Mouse (Mus musculus): ENCODE measurements around the gene Prkci. TPM values are rescaled to one million over a fixed set of nuclear protein-coding genes. Genes with fewer than 3 reads are reported as not detected.

Prkci gene
- polyA plus RNA-seq, 1 experiment from 2014 or later: 43.5 TPM

DNA sequence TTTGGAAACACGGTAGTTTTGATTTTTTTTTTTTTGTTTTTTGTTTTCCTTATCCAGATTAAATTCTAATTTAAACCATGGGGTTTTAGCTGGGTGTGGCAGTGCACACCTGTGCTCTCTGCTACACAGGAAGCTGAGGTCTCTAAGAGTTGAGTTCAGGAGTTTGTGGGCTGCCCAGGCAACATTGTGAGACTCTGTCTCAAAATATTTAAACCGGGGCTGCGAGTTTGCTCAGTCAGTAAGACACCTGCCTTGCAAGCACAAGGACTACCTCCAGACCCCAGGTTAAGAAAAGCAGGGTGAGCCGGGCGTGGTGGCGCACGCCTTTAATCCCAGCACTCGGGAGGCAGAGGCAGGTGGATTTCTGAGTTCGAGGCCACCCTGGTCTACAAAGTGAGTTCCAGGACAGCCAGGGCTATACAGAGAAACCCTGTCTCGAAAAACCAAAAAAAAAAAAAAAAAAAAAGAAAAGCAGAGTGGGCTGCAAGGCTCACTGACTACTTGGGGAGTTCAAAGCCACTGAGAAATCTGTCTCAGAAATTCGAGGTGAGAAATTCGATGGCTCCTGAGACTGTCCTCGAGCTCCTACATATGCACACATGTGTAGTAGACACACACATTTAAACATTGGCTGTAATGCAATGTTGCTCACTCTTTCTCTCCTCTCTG, 87.4 kb downstream of the Prkci start:
- H3K4me1 ChIP-seq: peaks cover 9% of the 10 kb centered on the region
- DNase-seq (ENCODE audit: low spot score): no peak
- WGBS: 91% methylated on average over 12 of the region's 13 CpGs

DNA sequence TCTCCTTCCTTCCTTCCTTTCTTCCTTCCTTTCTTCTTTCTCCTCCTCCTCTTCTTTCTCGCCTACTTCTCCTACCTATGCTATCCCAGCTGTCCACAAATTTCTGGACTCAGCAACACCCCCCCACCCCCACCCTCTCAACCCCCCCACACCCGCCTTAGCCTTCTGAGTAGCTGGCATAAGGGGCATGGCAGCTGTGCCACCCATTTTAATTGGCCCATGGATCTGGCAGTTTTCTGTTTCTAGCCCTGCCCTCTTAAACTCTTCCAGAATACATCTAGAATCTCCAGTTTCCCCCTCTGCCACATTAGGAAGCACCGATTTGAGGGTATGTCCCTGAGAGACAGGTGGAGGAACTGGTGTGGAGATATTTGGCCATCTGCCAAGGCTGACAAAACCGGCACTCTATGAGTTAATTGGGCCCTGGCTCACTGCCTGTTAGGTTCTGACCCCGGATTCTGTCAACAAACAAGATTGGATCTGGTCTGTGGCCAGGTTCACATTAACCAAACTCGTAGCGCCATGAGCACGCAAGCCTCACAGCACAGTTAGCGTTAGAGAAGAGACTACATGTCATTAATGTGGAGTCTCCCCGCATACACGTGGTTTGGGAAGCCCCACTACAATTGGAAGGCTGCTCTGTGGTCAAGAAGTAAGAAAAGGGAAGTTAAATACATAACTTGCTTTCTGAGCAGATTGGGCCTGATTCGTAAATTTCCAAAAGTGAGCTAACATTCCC, 88.1 kb downstream of the Prkci start:
- no peaks in the 10 kb centered on the region for H3K36me3 ChIP-seq (replicated peaks)
- H3K4me1 ChIP-seq: peaks cover 9% of the 10 kb centered on the region
- H3K4me3 ChIP-seq: no peak overlapping the region
- DNase-seq (ENCODE audit: low spot score): no peak
- 0 out of 2 replicates have a peak overlapping the region, but pooled peaks have one; percentile 6 for H3K27ac ChIP-seq (replicated peaks)
- no peaks in the 10 kb centered on the region for H3K27me3 ChIP-seq (replicated peaks; ENCODE audit: low read depth, poor library complexity, severe bottlenecking)
- H3K9me3 ChIP-seq: no peaks in the 10 kb centered on the region
- WGBS: 65% methylated on average over 12 of the region's 12 CpGs

More for the DNA sequence above, 87.4 kb downstream of the Prkci start:
- Histone ChIP-seq H3K9me3 (no peaks in the 10 kb centered on the region), H3K27me3 (replicated peaks; ENCODE audit: low read depth, poor library complexity, severe bottlenecking) (no peaks in the 10 kb centered on the region), H3K36me3 (replicated peaks) (no peaks in the 10 kb centered on the region), H3K4me3 (no peak overlapping the region), H3K27ac (replicated peaks) (no peak overlapping the region)

DNA sequence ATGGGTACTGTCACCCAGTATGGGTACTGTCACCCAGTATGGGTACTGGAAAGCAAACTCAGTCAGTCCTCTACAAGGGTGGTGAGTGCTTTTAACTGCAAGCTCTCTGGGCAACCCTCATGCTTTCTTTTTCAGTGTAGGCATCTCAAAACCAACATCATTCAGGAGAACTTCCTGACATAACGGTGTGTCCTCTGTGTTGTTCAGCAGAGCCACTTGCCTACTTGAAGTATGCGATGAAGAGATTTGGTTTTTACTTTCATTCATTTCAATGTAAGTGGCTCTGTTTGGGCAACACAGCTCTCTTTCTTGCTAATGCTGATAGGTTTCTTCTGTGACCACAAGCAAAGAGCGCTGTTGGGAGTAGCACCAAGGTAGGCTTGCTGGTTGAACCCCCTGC, 89.5 kb downstream of the Prkci start:
- Histone ChIP-seq H3K27ac (replicated peaks) (no peak overlapping the region), H3K4me1 (peaks cover 17% of the 10 kb centered on the region)
- DNase-seq (ENCODE audit: low spot score): no peak

GRCm38 (mm10) chr3:31088789-31089775, 93.5 kb downstream of the Prkci start:
- Histone ChIP-seq H3K4me3 (no peak overlapping the region), H3K27me3 (replicated peaks; ENCODE audit: low read depth, poor library complexity, severe bottlenecking) (no peaks in the 10 kb centered on the region), H3K27ac (replicated peaks) (no peak overlapping the region), H3K4me1 (peaks cover 17% of the 10 kb centered on the region), H3K36me3 (replicated peaks) (no peaks in the 10 kb centered on the region), H3K9me3 (no peaks in the 10 kb centered on the region)
- WGBS: 37% methylated on average over 10 of the region's 10 CpGs
- DNase-seq (ENCODE audit: low spot score): no peak

More for the DNA sequence above, 89.5 kb downstream of the Prkci start:
- 91% methylated on average over 3 of the region's 3 CpGs for WGBS
- H3K4me3 ChIP-seq: no peak overlapping the region
- no peaks in the 10 kb centered on the region for H3K9me3 ChIP-seq
- H3K36me3 ChIP-seq (replicated peaks): no peaks in the 10 kb centered on the region
- no peaks in the 10 kb centered on the region for H3K27me3 ChIP-seq (replicated peaks; ENCODE audit: low read depth, poor library complexity, severe bottlenecking)

DNA sequence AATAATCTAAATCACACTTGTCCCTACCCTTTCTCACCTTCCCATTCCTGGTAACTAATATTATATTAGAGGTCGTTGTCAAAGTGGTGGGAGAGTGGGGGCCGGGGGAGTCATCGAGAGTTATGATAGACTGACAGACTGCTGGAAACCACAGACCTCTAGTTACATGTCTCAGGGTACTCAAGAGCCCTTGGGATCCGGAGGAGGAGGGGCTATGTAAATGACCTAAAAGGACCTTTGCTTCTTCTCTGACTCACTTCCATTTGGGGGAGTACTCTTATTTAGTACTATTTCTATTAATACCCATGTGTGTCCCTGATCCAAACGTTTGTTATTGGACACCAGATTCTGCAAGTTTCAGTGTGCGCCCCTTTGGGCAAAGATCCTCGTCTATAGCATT, 94.4 kb downstream of the Prkci start:
- Histone ChIP-seq H3K4me3 (no peak overlapping the region), H3K27ac (replicated peaks) (no peak overlapping the region), H3K9me3 (no peaks in the 10 kb centered on the region), H3K4me1 (peaks cover 17% of the 10 kb centered on the region), H3K36me3 (replicated peaks) (no peaks in the 10 kb centered on the region), H3K27me3 (replicated peaks; ENCODE audit: low read depth, poor library complexity, severe bottlenecking) (no peaks in the 10 kb centered on the region)
- WGBS: 62% methylated on average over 7 of the region's 7 CpGs
- no peak for DNase-seq (ENCODE audit: low spot score)

- WGBS: 4% methylated on average over 13 of the region's 13 CpGs
- Histone ChIP-seq H3K27ac (replicated peaks) (peak overlapping the region; percentile 99), H3K4me3 (peak overlapping the region; percentile 98), H3K9me3 (no peaks in the 10 kb centered on the region), H3K36me3 (replicated peaks) (peaks cover 11% of the 10 kb centered on the region), H3K4me1 (peaks cover 35% of the 10 kb centered on the region), H3K27me3 (replicated peaks; ENCODE audit: low read depth, poor library complexity, severe bottlenecking) (no peaks in the 10 kb centered on the region)
- peak; percentile 68 for DNase-seq (ENCODE audit: low spot score)
These were observed 97.6 kb downstream of the Prkci start for GRCm38 (mm10) chr3:31093196-31093595.

GRCm38 (mm10) chr3:31093627-31094351, 98.2 kb downstream of the Prkci start:
- Histone ChIP-seq H3K27ac (replicated peaks) (peak overlapping the region; percentile 99), H3K27me3 (replicated peaks; ENCODE audit: low read depth, poor library complexity, severe bottlenecking) (no peaks in the 10 kb centered on the region), H3K36me3 (replicated peaks) (peaks cover 17% of the 10 kb centered on the region), H3K9me3 (no peaks in the 10 kb centered on the region), H3K4me1 (peaks cover 39% of the 10 kb centered on the region), H3K4me3 (peak overlapping the region; percentile 98)
- under 1% methylated on average over 49 of the region's 58 CpGs for WGBS
- DNase-seq (ENCODE audit: low spot score): peak; percentile 85

DNA sequence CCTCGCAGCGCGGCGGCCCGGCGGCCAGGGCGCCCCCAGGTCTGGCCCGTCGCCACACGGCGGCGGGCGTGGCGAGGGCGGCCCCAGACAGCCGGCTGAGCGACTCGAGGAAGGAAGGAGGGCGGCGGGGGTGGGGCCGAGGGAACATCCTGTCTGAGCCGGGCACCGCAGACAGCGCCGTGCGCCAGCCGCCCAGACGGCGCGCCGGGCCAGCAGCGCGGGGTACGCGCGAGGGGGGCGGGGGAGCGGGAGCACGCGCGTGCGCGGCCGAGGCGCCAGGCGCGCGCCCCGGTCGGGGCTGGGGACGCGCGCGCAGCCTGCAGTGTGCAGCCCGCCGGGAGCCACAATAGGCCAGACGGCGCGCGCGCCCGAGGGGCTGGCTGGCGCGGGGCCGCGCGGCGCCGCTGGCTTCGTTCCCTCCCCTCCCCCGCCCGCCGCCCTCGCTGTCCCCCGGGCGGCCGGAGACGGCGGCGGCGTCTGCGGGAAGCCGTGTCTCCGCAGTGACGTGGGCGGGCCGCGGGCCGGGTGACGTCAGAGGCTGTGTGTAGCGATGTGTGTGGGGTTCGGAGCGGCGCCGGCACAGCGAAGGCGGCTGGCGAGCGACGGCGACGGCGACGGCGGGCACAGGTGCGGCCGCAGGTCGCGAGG, 99.1 kb downstream of the Prkci start, which contains the start of gene Skil:
Gene Skil, plus strand, starts transcription at position 528 of the 648 bp plus-strand sequence.
- H3K9me3 ChIP-seq: no peaks in the 10 kb centered on the region
- peaks cover 17% of the 10 kb centered on the region for H3K36me3 ChIP-seq (replicated peaks)
- H3K27me3 ChIP-seq (replicated peaks; ENCODE audit: low read depth, poor library complexity, severe bottlenecking): no peaks in the 10 kb centered on the region
- peak within 1 kb of the TSS; percentile 98 for H3K4me3 ChIP-seq
- H3K27ac ChIP-seq (replicated peaks): peak within 1 kb of the TSS; percentile 99
- DNase-seq (ENCODE audit: low spot score): peak; percentile 97
- under 1% methylated on average over 97 of the region's 109 CpGs for WGBS
- H3K4me1 ChIP-seq: peaks cover 41% of the 10 kb centered on the region

GRCm38 (mm10) chr3:31095179-31095490, 99.6 kb downstream of the Prkci start:
- no peaks in the 10 kb centered on the region for H3K9me3 ChIP-seq
- no peak for DNase-seq (ENCODE audit: low spot score)
- under 1% methylated on average over 39 of the region's 39 CpGs for WGBS
- no peaks in the 10 kb centered on the region for H3K27me3 ChIP-seq (replicated peaks; ENCODE audit: low read depth, poor library complexity, severe bottlenecking)
- H3K27ac ChIP-seq (replicated peaks): peak overlapping the region; percentile 99
- H3K4me3 ChIP-seq: peak overlapping the region; percentile 98
- peaks cover 17% of the 10 kb centered on the region for H3K36me3 ChIP-seq (replicated peaks)
- peaks cover 46% of the 10 kb centered on the region for H3K4me1 ChIP-seq

GRCm38 (mm10) chr3:31095491-31096154, 100.1 kb downstream of the Prkci start:
- Histone ChIP-seq H3K4me1 (peaks cover 48% of the 10 kb centered on the region), H3K27me3 (replicated peaks; ENCODE audit: low read depth, poor library complexity, severe bottlenecking) (no peaks in the 10 kb centered on the region), H3K9me3 (no peaks in the 10 kb centered on the region), H3K36me3 (replicated peaks) (peaks cover 18% of the 10 kb centered on the region), H3K4me3 (peak overlapping the region; percentile 98), H3K27ac (replicated peaks) (peak overlapping the region; percentile 99)
- under 1% methylated on average over 33 of the region's 33 CpGs for WGBS
- peak; percentile 70 for DNase-seq (ENCODE audit: low spot score)

All from embryonic facial prominence, embryonic 10.5 days (tissue).